Mouse (Mus musculus) frontal cortex, postnatal 36 days (tissue): ENCODE data around the gene Gm1673.

Experiments used
- DNase-seq, 2 experiments: peaks; one replicate each; pipeline ENCODE4 v3.0.0; 2022; ENCODE audit warnings: low spot score in 2 of 2

The Gm1673 gene

GRCm38 (mm10) chr5:33997829-33998504 lies 14.7 kb downstream of the Gm1673 start:
- DNase-seq: no peak

DNA sequence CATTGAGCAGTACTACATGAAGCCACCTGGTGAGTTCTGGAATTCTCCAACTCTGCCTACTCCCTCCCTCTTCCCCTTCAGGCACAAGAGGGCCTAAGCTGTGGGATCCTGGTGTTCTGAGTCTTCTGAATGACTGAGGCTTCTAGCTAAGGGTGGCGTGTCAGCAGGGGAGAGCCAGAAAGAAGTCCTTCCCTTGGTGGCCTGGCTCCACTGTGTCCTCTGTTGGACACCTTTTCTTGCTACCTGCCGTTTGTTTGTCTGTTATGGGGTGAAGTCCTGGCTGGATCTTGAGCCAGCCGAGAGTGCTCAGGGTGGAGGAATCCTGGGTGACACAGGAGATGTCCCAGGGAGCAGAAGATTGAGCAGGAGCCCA lies 15.3 kb downstream of the Gm1673 start:
- DNase-seq: no peak

GRCm38 (mm10) chr5:33999466-34000090 lies 16.3 kb downstream of the Gm1673 start:
- no peak for DNase-seq

DNA sequence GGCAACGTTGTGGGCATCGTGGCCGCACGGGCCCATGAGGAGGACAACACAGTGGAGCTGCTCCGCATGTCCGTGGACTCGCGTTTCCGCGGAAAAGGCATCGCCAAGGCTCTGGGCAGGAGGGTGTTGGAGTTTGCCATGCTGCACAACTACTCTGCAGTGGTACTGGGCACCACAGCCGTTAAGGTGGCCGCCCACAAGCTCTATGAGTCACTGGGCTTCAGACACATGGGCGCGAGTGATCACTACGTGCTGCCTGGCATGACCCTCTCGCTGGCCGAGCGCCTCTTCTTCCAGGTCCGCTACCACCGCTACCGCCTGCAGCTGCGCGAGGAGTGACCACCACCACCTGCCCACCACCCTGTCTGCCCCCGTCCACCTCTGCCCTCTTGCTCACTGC lies 17.6 kb downstream of the Gm1673 start:
- no peak for DNase-seq

DNA sequence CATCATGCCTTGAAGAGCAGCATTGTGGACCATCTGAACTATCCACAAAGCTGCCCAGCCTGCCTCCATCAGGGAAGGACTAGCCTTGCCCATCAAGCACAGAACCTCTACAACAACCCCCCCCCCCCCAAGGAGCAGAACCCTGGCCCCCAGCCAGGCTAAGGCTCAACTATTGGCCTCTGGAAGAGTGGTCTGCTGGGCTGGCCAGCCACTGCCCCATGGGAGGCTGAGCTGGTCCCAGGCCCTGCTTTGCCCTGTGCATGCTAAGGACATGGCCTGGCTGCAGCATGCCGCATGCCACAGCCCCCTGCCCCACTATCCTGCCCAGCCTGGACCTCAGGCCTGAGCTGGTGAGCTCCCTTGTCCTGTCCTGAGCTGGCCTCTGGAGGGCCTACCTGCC lies 18.2 kb downstream of the Gm1673 start:
- DNase-seq: no peak

GRCm38 (mm10) chr5:34002636-34003035 lies 19.4 kb downstream of the Gm1673 start:
- DNase-seq: no peak

GRCm38 (mm10) chr5:34004618-34005017 lies 21.4 kb downstream of the Gm1673 start:
- DNase-seq: no peak

DNA sequence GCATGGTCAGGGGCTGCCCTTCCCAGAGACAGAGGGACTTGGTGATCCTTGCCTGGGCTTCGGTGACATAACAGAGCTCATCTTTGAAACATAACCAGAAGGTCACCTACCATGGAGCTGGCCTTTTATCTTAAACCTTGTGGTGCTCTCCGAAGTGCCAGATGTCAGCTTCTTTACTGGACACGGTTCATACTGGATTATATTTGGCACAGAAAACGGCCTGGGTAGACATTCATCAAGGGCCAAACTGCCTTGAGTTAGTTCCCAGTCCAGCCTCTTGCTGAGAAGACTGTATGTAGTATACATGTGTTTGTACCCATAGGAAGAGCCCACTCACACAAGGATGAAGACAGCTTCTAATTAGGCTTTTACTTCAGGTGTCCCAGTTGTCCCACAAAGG lies 23.6 kb downstream of the Gm1673 start:
- DNase-seq: no peak

DNA sequence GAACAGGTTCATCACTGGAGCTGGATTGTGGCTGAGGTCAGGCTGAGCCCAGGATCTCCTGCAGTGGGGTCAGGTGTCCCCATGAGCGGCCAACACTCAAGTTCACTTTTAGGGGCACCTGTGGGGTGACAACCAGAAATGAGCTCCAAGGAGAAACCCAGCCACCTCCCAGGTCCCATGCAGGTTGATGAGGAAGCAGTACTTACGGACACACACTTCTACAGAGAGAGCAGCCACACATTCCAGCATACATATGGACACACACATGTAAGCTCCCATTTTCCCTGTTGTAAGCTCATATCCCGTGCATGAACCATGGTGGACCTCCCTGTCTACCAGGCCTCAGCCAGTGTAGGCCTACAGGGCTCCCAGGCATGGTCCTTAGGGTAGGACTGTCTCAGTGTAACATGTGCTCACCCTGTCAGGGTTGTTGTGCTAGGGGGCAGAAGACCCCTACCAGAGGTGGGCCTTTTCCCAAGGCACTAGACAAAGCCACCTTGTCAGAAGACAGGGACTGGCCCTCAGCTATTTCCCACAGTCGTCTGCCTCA lies 24.2 kb downstream of the Gm1673 start:
- no peak for DNase-seq

DNA sequence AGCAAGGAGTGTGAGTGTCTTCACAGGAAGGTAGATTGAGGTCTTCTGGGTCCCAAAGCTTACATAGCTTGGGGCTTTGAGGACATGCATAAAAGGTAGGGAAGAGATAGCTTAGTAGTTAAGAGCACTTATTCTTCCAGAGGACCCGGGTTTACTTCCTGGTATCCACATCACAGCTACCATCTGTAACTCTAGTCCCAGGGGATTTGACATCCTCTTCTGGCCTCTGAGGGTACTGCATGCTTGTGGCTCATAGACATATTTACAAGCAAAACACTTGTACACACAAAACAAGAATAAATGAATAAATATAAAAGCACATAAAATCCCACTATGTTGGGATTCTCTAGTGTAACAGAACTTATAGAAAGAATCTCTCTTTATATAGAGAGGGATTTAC lies 31.4 kb downstream of the Gm1673 start:
- DNase-seq: no peak

DNA sequence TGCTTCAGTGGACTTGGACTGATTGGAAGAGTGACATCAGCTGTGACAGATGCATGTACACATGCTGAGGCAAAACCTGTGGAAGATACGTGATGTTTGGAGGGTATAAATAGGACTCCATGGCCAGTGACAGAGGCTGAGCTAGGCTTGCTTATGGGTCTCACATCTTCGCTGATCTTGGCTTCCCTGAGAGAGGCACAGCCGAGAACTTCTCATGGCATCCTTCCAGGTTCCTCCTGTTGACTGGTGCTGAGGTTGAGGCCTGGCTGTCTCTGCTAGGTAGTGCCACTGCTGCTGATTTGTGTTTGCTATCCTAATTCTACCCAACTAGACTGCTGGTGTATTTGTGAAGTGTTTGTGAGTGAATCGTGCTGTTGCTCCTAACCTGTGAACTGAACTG lies 35.7 kb downstream of the Gm1673 start:
- no peak for DNase-seq

DNA sequence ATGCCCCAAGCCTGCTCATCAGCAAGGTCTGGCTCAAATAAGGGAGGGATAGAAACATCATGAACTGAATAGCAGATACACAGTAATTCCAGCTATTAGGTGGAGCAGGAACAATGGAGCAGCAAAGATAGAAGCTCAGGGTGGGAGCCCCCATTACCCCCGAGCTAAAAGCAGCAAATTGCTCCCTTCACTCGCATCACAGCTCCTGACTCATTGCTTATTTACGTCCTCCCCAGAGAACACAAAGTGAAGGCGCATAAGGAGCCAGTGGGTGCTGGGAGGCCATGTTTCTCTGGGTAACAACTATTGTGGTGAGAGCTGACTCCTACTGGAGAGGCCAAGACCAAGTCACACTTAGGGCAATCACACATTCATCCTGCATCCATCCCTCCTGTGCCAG lies 46.9 kb downstream of the Gm1673 start:
- no peak for DNase-seq

GRCm38 (mm10) chr5:34031022-34031421 lies 47.8 kb downstream of the Gm1673 start:
- no peak for DNase-seq

GRCm38 (mm10) chr5:34032520-34032919 lies 49.3 kb downstream of the Gm1673 start:
- DNase-seq: no peak
